Mouse (Mus musculus) lung, postnatal 14 days (tissue): Measurements from ENCODE around the gene Ccdc150.

Experiments used
- DNase-seq: peaks from one replicate; pipeline ENCODE4 v3.0.0; 2021

The Ccdc150 gene

DNA sequence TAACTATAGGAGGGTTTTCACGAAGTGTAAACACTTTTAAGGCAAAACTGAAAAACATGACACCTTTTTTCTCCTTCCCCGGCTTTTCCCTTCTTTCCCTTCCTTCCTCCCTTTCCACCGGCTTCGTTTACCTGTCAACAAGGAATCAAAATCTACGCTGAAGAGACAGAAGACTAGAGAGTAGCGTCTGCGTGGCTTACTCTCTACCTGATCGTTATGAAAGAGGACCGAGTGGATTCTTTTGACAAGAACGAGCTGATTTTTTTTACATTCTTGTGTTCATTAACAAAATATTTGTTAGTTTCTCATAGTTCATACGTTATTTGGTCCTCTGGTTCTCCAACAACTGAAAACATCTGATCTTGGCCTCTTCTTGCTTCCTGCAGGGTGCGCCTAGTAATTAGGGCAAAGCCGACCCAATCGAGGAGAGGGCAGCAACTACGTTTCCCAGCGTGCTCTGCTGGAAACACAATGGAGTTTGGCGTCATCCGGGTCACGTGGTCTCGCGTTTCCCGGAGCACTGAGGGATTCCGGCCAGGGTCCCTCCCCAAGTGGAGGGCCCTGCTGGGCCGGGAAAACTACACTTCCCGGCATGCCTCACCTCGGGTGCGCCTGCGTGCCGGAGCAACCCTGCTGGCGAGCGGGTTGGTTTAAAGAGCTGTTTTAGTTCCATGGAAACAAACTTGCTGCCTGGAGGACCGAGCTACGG lies at the start of gene Ccdc150:
TSS of gene Ccdc150 (plus strand) at position 526 of the 709 bp plus-strand sequence.
- peak; percentile 97 for DNase-seq

DNA sequence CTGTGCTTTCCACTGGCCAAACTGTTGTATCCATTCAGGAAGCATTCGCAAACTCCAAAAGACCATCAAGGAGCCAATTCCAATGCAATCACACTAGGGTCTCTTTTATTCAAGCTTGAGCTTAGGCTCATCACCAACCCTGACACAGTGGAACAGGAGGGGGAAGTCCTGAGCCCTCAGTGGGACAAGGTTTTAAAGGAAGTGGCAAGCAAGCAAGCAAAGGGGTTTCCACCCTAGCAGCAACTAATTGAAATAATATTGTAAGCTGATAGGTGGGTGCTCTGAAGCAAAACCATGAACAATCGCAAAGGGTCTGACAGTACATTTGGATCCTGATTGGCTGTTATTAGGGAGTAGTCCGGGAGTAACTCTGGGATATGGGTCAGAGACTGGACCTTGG lies 30.2 kb upstream of the Ccdc150 start:
- DNase-seq, result no peak

DNA sequence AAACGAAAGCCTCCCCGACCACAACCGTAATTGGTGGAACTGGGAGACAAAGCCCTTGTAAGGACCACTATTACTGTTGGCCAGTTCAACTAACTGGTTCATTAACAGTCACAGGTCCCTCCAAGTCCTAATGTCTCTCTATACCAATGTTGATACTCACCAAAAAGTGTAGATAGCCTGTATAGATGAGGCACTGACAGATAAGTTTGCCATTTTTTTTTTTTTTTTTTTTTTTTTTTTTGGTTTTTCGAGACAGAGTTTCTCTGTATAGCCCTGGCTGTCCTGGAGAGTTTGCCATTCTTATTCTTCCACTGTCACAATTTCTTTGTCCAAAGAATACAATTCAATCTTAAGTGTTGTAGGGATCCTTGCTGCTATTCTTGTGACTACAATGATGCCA lies 7.8 kb upstream of the Ccdc150 start:
- DNase-seq, result no peak

DNA sequence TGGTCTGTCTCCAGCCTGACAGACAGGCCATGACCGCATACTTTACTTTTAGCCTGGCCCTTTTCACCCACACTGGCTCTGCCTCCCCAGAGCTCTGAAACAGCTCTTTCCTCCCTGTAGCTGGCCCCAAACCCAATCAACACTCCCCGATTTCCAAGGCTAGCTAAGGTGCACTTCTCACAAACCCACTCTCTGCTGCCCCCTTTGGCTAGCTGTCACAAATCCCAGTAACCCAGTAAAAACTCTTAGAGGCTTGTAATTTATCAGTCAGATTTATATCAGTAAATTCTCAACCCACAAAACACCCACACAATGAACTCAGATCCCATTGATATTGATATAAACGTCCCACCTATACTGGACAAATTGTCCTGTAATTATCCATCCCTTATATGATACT lies 25.1 kb downstream of the Ccdc150 start:
- no peak for DNase-seq

DNA sequence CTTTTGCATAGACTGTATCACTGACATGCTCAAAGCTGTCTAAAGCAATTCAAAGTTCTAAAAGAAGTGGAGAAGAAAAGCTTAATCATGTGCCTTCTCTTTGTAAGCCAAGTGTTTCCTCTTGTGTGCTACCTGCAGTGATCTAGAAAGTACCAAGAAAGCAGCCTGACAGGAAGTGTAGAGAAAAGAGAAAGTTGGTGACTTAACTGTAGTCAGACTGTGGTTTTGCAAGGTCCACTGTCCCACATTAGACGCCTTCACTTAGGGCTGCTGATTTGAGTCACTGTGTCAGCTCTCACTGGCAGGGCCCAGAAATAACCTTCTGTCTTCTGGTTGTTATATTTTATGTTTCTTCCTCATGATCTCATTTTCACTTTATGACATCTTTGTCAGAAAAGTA lies 29.1 kb downstream of the Ccdc150 start:
- DNase-seq, result no peak

DNA sequence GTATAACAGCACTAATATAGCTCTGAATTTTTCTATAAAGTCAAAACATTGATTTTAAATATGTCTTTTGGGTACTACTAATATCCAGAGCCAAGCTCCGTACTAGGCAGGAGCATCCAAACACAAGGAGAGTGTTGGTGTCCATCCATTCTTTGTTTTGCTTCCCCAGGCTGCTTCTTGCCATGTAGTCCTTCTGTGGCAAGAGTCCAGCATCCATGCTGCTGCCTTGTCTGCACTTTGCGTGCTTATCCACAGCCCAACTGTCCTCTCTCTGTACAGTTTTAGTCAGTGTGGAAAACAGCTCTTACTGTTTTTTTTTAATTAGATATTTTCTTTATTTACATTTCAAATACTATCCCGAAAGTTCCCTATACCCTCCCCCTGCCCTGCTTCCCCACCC lies 30.2 kb downstream of the Ccdc150 start:
- no peak for DNase-seq

DNA sequence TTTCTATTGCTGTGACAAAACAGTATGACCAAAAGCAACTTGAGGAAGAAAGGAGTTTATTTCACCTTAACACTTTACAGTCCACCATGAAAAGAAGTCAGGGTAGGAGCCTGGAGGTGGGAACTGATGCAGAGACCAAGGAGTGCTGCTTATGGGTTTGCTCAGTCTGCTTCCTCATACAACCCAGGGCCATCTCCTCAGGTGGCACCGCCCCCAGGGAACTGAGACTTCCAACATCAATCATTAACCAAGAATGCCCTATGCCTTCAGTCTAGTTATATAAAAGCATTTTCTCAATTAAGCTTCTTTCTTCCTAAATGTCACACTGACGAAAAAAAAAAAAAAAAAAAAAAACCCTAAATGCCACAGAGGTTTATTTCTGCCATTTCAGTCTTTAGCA lies 55.9 kb downstream of the Ccdc150 start:
- no peak for DNase-seq

DNA sequence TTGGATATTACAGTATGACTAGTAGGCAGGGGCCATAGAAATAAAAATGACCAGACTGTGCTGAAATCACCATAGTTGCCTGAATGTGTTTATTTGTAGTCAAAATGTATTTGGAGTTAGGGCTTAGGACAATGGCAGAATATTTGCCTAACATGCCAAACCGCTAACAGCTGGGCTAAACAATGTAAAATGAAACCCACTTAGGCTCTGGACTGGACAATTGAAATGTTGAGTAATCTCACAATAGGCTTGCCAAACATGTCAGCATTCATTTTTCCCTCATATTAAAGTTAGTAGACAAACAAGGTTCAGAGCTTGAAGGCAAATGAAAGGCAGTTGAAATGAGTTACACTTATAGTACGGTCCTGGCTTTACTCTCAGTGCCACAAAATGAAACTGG lies 76.2 kb downstream of the Ccdc150 start:
- DNase-seq, result no peak

DNA sequence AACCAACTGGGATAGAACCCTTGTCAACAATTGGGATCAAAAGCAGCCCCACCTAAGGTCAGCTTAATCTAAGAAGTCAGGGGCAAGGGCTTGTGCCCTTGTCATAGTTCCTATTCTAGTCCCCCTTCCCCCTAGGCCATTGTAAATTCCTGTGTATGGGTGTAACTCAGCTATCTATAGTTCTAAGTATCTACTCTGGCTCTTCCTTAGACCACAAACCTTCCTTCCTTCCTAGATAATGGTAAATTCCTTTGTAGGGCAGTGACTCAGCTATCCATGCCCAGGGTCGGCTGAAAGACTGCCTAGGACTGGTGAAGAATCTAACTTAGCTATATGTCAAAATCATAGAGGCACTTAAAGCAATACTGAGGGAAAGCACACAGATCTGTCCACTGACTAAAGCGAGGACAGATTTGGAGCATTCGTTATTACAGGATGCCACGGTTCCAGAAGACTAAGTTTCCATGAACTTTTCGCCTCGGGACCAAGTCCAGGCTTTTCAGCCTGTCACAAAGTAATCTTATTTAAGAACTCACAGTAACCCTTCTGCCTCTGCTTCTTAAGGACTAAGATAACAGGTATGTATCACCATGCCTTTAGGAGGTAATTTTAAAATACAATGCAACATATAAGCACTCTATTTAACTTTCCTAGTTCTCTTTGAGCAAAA lies 77.5 kb downstream of the Ccdc150 start:
- DNase-seq, result no peak

DNA sequence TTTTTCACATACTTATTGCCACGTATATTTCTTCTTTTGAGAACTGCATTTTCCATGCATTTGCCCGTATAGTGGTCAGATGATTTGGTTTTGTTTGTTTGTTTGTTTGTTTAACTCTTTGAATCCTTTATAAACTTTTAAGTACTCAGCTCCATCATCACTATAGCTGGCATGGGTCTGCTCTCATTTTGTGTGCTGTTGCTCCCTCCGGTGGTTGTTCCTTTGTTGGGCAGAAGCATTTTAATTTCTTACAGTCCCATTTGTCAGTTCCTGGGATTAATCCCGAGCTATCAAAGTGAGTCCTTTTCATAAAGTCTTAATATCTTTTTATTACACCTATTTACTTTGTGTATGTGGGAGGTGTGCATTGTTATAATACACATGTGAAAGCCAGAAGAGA lies 82.5 kb downstream of the Ccdc150 start:
- peak; percentile 20 for DNase-seq

DNA sequence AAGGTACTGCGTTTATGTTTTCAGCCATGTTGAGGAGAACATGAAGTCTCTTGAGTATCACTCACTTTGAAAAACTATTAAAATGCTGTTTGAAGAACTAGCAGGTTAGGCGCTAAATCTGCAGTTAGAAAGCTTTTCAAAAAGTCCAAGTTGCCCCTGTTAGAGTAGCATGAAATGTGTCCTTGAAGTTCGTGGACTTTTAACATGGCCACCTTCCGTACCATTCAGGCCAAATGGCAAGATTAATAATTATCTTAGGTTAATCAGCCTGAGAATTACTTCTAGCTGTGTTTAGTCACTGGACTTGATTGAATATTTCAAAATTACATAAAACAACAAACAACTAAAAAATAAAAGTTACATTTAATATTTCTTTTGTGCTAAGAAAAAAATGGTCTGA lies 104.3 kb downstream of the Ccdc150 start:
- no peak for DNase-seq

DNA sequence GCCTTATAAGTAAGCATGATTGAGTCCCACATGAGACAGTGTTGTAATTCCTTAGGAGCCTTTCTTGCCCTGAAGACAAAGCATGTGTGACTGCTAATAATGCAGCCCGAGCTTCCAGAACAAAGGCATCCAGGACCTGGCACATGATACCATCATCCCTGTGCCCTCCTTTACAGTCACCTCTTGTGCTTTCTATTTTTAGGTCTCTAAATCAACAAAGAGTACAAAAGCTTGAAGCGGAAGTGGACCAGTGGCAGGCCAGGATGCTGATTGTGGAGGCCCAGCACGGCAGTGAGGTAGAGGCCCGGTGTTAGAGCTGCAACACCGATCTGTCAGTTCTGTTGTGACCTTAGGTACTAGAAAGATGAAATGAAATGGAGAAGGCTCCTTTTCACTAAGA lies 105.0 kb downstream of the Ccdc150 start:
- DNase-seq, result no peak

DNA sequence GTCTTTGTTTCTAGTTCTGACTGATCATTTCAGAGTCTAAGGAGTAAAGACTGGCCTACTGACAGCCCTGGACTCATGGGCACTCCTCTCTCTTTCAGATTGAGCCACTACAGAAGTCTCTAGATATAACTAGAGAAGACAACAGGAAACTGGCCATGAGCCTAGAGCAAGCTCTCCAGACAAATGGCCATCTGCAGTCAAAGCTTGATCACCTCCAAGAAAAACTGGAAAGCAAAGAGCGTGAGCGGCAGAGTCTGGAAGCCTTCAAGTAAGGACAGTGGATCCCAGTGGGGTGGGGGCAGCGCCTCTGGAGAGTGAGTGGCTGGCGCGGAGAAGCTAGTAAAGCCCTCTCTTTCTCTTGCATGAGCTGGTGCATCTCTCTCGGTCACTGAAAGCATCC lies 106.1 kb downstream of the Ccdc150 start:
- DNase-seq, result no peak

DNA sequence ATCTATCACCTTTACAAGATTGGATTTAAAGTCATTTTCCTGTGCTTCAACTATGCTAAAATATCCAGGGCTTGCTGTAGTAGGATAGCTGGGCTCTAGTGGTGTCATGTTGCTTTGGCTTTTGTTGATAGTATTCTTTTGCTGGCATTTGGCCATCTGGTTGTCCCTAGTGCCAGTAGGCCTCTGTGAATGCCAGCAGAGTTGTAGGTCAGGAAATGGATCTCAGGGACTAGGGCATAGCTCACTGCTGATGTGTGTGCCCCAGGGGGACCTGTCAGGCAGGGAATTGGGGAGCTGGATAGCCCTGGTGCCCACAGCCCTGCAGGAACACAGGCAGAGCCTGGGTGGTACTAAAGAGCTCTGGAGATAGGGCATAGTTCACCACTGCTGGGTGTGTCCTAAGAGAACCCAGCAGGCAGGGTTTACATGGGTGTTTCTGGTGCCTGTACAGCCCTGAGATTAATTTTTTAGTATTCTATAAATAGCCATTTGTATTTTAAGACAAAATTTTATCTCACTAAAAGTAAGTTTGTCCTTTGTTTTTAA lies 127.1 kb downstream of the Ccdc150 start:
- peak; percentile 7 for DNase-seq

DNA sequence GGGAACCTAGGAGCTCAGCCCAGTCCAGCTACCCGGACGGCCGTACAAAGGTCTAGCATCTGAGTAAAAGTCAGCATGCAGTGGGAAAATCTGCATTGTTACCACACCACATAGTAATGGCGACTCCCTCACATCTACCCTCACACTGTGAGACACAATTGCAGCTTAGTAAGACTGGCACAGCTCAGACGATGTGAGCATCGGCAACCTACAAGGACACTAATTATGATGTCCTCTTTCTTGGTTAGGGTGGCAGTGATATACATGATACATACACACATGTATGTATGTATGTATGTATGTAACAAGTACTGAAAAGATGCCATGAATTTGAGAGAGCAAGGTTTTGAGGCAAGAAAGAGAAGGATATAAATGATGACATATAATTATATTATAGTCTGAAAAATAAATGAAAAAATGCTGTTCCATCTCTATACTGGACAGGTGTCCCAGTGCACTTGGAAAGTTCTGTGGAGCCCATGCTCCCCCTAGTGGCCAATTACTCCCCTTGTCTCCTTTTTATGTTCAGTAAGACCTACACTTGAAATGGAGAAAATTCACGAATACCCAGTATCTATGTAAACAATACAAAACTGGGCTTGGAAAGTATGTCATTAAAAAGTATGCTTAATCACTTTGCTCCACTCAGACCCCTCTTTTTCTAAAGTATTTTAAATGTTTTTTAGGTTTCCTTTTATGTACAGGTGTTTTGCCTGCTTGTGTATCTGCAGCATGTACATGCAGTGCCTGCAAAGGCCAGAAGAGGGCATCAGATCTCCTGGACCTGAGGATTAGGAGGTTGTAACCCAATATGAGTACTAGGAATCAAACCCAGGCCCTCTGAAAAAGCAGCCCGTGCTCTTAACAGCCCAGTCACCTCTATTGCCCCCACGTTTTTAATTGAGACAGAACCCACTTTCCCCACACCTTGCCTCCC lies 130.8 kb downstream of the Ccdc150 start:
- peak; percentile 77 for DNase-seq

DNA sequence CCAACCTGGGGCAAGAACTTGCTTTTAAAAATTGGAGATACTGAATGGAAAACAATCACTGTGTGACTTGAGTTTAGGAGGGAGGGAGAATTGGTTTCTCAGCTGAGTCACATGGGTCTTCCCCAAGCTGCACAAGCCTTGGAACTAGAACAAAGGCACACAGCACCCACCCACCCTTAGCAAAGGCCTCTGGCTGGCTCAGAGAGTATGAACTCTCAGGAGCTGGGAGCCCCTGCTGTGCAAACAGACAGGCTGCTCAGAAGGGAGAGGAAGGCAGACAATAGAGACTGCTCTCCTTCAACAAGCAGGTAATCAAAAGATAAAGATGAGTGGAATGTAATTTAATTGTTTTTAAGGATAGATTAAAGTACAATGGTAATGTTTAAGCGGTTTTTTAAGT lies 133.7 kb downstream of the Ccdc150 start:
- DNase-seq, result no peak

DNA sequence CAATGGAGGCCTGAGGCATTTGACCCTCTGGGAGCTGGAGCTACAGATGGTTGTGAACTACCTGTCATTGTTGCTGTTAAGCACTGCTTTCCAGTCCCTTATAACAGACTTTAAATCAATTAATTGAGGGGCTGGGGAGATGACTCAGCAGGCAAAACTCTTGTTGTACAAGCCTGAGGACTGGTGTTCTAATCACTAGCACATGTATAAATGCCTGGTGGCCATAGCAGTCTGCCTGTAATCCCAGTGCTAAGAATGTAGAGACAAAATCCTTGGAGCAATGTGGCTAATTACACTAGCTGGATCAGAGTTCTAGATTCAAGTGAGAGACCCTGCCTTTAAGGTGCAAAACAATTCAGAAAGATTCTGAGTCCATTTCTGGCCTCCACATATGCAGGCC lies 152.3 kb downstream of the Ccdc150 start:
- DNase-seq, result no peak
